ENCODE assay signal across 9 mouse cellular contexts in genomic region chr12:105563726-105564275, GRCm38 (mm10). TPM values are rescaled to one million over a fixed set of nuclear protein-coding genes. Genes with fewer than 3 reads are reported as not detected.
DNase-seq lines count a peak whose midpoint lies in the region; ATAC-seq and TF ChIP-seq lines count a peak whose summit lies in the region.
"Had no signal": no experiment of that assay in that cellular context is flagged by ENCODE, and none has a peak within 500 bp of the region (broad histone marks: within the 10 kb centered on the region; RNA-seq: fewer than 3 reads in every experiment).

No protein-coding gene starts in this region.

- H3K4me3 ChIP-seq in left cerebral cortex, adult 2 months = peak overlapping the region; percentile 9
- peak overlapping the region; percentile 32 for H3K4me3 ChIP-seq in embryonic facial prominence, embryonic 14.5 days (ENCODE audit: low read depth, low read length)
- H3K4me3 ChIP-seq in limb, embryonic 11.5 days (ENCODE audit: low read depth, low read length) = peak overlapping the region; percentile 30
- H3K4me3 ChIP-seq in neural tube, embryonic 15.5 days (replicated peaks) = peak overlapping the region; percentile 36

- DNase-seq in left cerebral cortex, adult 2 months (ENCODE audit: extremely low spot score in 1 of 2, low spot score in 2 of 2) = no peak
- no peak for DNase-seq in left cerebral cortex, postnatal 36 days (ENCODE audit: low spot score in 2 of 2)
- DNase-seq in embryonic facial prominence, embryonic 14.5 days (ENCODE audit: low spot score) = no peak
- peak; percentile 40 for DNase-seq in limb, embryonic 11.5 days (ENCODE audit: low spot score)
- no peak for DNase-seq in spleen, postnatal 4 days (ENCODE audit: low spot score in 2 of 2)
- DNase-seq in right cerebral cortex, adult 2 months (ENCODE audit: low spot score in 2 of 2) = no peak
- no peak for DNase-seq in kidney, adult 9 months

- 7% methylated on average over 25 of the region's 25 CpGs for WGBS in embryonic facial prominence, embryonic 14.5 days
- 9% methylated on average over 25 of the region's 25 CpGs for WGBS in limb, embryonic 11.5 days
- WGBS in neural tube, embryonic 15.5 days = 6% methylated on average over 25 of the region's 25 CpGs

- intact Hi-C loops in left cerebral cortex, adult 2 months (cut with DNase I) = no loop called here
- intact Hi-C loops in left cerebral cortex, postnatal 36 days (cut with DNase I) = no loop called here

- peak overlapping the region; percentile 63 for H3K4me2 ChIP-seq in embryonic facial prominence, embryonic 14.5 days (ENCODE audit: low read depth, low read length)
- H3K4me2 ChIP-seq in limb, embryonic 11.5 days (ENCODE audit: low read depth, severe bottlenecking) = peak overlapping the region; percentile 51
- peak overlapping the region; percentile 68 for H3K4me2 ChIP-seq in neural tube, embryonic 15.5 days

- no peak overlapping the region for H3K27ac ChIP-seq in left cerebral cortex, adult 2 months
- H3K27ac ChIP-seq in embryonic facial prominence, embryonic 14.5 days (replicated peaks; ENCODE audit: low read depth, low read length) = no peak overlapping the region
- no peak overlapping the region for H3K27ac ChIP-seq in limb, embryonic 11.5 days (replicated peaks; ENCODE audit: low read depth, low read length)
- no peak overlapping the region for H3K27ac ChIP-seq in neural tube, embryonic 15.5 days (replicated peaks)

- H3K4me1 ChIP-seq in embryonic facial prominence, embryonic 14.5 days (ENCODE audit: control insufficient read depth, insufficient read depth, low read length) = peaks cover 9% of the 10 kb centered on the region
- H3K4me1 ChIP-seq in limb, embryonic 11.5 days (ENCODE audit: control insufficient read depth, insufficient read depth, low read length) = peaks cover 13% of the 10 kb centered on the region; the same call in 1 of the 2 replicates
- H3K4me1 ChIP-seq in neural tube, embryonic 15.5 days = peaks cover 27% of the 10 kb centered on the region

- peaks cover 9% of the 10 kb centered on the region for H3K9me3 ChIP-seq in embryonic facial prominence, embryonic 14.5 days (ENCODE audit: control insufficient read depth, low read length)
- H3K9me3 ChIP-seq in limb, embryonic 11.5 days (ENCODE audit: control insufficient read depth, low read length) = no peaks in the 10 kb centered on the region
- no peaks in the 10 kb centered on the region for H3K9me3 ChIP-seq in neural tube, embryonic 15.5 days (replicated peaks)

- H3K9ac ChIP-seq in embryonic facial prominence, embryonic 14.5 days (ENCODE audit: low read depth, low read length) = peak overlapping the region; percentile 43; the same call in 1 of the 2 replicates
- H3K9ac ChIP-seq in limb, embryonic 11.5 days (ENCODE audit: low read length) = no peak overlapping the region
- peak overlapping the region; percentile 26; the same call in 1 of the 2 replicates for H3K9ac ChIP-seq in neural tube, embryonic 15.5 days (replicated peaks)

- H3K27me3 ChIP-seq in embryonic facial prominence, embryonic 14.5 days (replicated peaks; ENCODE audit: control insufficient read depth, insufficient read depth, low read length) = peaks cover 25% of the 10 kb centered on the region
- peaks cover 25% of the 10 kb centered on the region for H3K27me3 ChIP-seq in limb, embryonic 11.5 days (ENCODE audit: control insufficient read depth, insufficient read depth, low read length)
- H3K27me3 ChIP-seq in neural tube, embryonic 15.5 days (replicated peaks) = peaks cover 35% of the 10 kb centered on the region

- no peaks in the 10 kb centered on the region for H3K36me3 ChIP-seq in embryonic facial prominence, embryonic 14.5 days (ENCODE audit: control insufficient read depth, insufficient read depth, low read length)
- H3K36me3 ChIP-seq in limb, embryonic 11.5 days (ENCODE audit: control insufficient read depth, insufficient read depth, low read length) = no peaks in the 10 kb centered on the region
- no peaks in the 10 kb centered on the region for H3K36me3 ChIP-seq in neural tube, embryonic 15.5 days

- no peak for TF ChIP-seq CTCF in left cerebral cortex, adult 2 months (IDR thresholded peaks at IDR 0.05)

- 0 out of 2 replicates have a peak, but pooled peaks have one; percentile 17 for ATAC-seq in embryonic facial prominence, embryonic 14.5 days (ENCODE audit: low read depth)
- ATAC-seq in limb, embryonic 11.5 days (ENCODE audit: insufficient number of reproducible peaks, low FRiP score, low TSS enrichment, low read depth) = no peak
- 0 out of 2 replicates have a peak, but pooled peaks have one; percentile 23 for ATAC-seq in neural tube, embryonic 15.5 days (ENCODE audit: low FRiP score)

RNA-seq across cellular contexts. Expression of gene Bdkrb2, which starts 0.8 kb away (rescaled TPM):
- total RNA-seq in left cerebral cortex, adult 2 months (2021) = under 1 TPM; 0.40 to 0.45 TPM
- under 1 TPM; 0.25 to 0.36 TPM for total RNA-seq in left cerebral cortex, postnatal 36 days (2021)
- polyA plus RNA-seq in embryonic facial prominence, embryonic 14.5 days (2014; fragmentation: Nextera tagmentation; extraction: Ambion mirVana) = 1.0 and 1.4 TPM in 2 replicates
- polyA plus RNA-seq in limb, embryonic 11.5 days (2014; fragmentation: Nextera tagmentation; extraction: Ambion mirVana) = 0.18 and 0.28 TPM in 2 replicates
- 2.4 and 3.1 TPM in 2 replicates for polyA plus RNA-seq in neural tube, embryonic 15.5 days (2015; fragmentation: Nextera tagmentation; extraction: Ambion mirVana)
- total RNA-seq: neutrophil, adult 5-6 weeks had no signal

RNA-seq across cellular contexts. Expression of gene Bdkrb1, which starts 39.1 kb away (rescaled TPM):
- total RNA-seq in left cerebral cortex, adult 2 months (2021) = not detected
- total RNA-seq in left cerebral cortex, postnatal 36 days (2021) = not detected
- 0.17 TPM in 1 of 2 replicates, not detected in the other for polyA plus RNA-seq in embryonic facial prominence, embryonic 14.5 days (2014; fragmentation: Nextera tagmentation; extraction: Ambion mirVana)
- not detected in 2 replicates for polyA plus RNA-seq in limb, embryonic 11.5 days (2014; fragmentation: Nextera tagmentation; extraction: Ambion mirVana)
- 0.18 TPM in 1 of 2 replicates, not detected in the other for polyA plus RNA-seq in neural tube, embryonic 15.5 days (2015; fragmentation: Nextera tagmentation; extraction: Ambion mirVana)
- total RNA-seq: neutrophil, adult 5-6 weeks had no signal
